Comparison of ENCODE assay signal across 9 mouse cellular contexts in the genomic region with DNA sequence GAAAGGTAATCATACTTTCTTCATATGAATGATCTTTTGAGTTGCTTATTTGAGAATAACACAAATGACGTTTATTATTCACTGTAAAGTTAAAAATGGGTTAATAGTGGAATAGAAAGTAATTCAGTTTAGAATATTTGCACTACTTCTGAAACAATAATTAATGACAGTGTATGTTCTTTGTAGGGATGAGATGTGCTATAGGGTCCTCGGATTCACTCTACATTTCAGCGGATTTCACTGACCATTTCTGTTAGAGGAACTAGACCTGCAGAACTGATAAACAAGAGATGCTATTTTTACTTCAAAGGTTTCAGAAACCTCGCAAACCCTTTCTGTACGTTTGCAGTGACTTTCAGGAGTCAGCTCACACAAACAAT. TPM values are rescaled to one million over a fixed set of nuclear protein-coding genes. Genes with fewer than 3 reads are reported as not detected.
DNase-seq lines count a peak whose midpoint lies in the region; ATAC-seq and TF ChIP-seq lines count a peak whose summit lies in the region.
"Had no signal": no experiment of that assay in that cellular context is flagged by ENCODE, and none has a peak within 500 bp of the region (broad histone marks: within the 10 kb centered on the region; RNA-seq: fewer than 3 reads in every experiment).

No protein-coding gene starts in this region.

- ATAC-seq in neural tube, embryonic 11.5 days (ENCODE audit: insufficient read depth, low FRiP score, low TSS enrichment), result no peak
- no peak for ATAC-seq in liver, embryonic 11.5 days (replicated peaks; ENCODE audit: low FRiP score)
- no peak for ATAC-seq in stomach, postnatal 0 days (ENCODE audit: low FRiP score, low TSS enrichment)

- no peak for TF ChIP-seq CTCF in gastrocnemius, adult 2 months (IDR thresholded peaks at IDR 0.05)
- TF ChIP-seq CTCF in stomach, postnatal 0 days (IDR thresholded peaks at IDR 0.05; ENCODE audit: low read depth), result no peak

- peak overlapping the region; percentile 75 for H3K4me3 ChIP-seq in gastrocnemius, adult 2 months
- peak overlapping the region; percentile 51 for H3K4me3 ChIP-seq in neural tube, embryonic 11.5 days (ENCODE audit: low read depth, low read length)
- peak overlapping the region; percentile 68 for H3K4me3 ChIP-seq in liver, embryonic 11.5 days (ENCODE audit: low read depth, low read length)
- H3K4me3 ChIP-seq in stomach, postnatal 0 days (ENCODE audit: low read depth, low read length), result peak overlapping the region; percentile 75

- H3K9ac ChIP-seq in neural tube, embryonic 11.5 days (ENCODE audit: low read length), result no peak overlapping the region; the same call in 1 of the 2 replicates
- no peak overlapping the region for H3K9ac ChIP-seq in liver, embryonic 11.5 days (ENCODE audit: low read depth, low read length)
- no peak overlapping the region for H3K9ac ChIP-seq in stomach, postnatal 0 days (ENCODE audit: low read length)

- no peaks in the 10 kb centered on the region for H3K9me3 ChIP-seq in neural tube, embryonic 11.5 days (ENCODE audit: control insufficient read depth, low read length)
- no peaks in the 10 kb centered on the region for H3K9me3 ChIP-seq in liver, embryonic 11.5 days (ENCODE audit: control insufficient read depth, low read length)
- no peaks in the 10 kb centered on the region for H3K9me3 ChIP-seq in stomach, postnatal 0 days (ENCODE audit: control insufficient read depth, low read length)

- peaks cover 71% of the 10 kb centered on the region for H3K27me3 ChIP-seq in neural tube, embryonic 11.5 days (ENCODE audit: control insufficient read depth, insufficient read depth, low read length)
- H3K27me3 ChIP-seq in liver, embryonic 11.5 days (replicated peaks; ENCODE audit: control insufficient read depth, insufficient read depth, low read length), result peaks cover 88% of the 10 kb centered on the region
- H3K27me3 ChIP-seq in stomach, postnatal 0 days (ENCODE audit: control insufficient read depth, insufficient read depth, low read length), result peaks cover 15% of the 10 kb centered on the region; the same call in 1 of the 2 replicates

- under 1% methylated on average over 5 of the region's 5 CpGs for whole genome bisulfite sequencing in neural tube, embryonic 11.5 days
- WGBS in liver, embryonic 11.5 days, result under 1% methylated on average over 5 of the region's 5 CpGs
- 3% methylated on average over 5 of the region's 5 CpGs for WGBS in stomach, postnatal 0 days

- peaks cover 2% of the 10 kb centered on the region; the same call in 1 of the 2 replicates for H3K4me1 ChIP-seq in neural tube, embryonic 11.5 days (ENCODE audit: control insufficient read depth, insufficient read depth, low read length)
- peaks cover 11% of the 10 kb centered on the region for H3K4me1 ChIP-seq in liver, embryonic 11.5 days (replicated peaks; ENCODE audit: control insufficient read depth, insufficient read depth, low read length)
- H3K4me1 ChIP-seq in stomach, postnatal 0 days (replicated peaks; ENCODE audit: control insufficient read depth, insufficient read depth), result peaks cover 5% of the 10 kb centered on the region

- intact Hi-C loops in gastrocnemius, adult 2 months (cut with DNase I), result loop anchor here (10.0 kb wide), 1 partner anchor 669 kb away; no protein-coding TSS in a partner anchor
- intact Hi-C loops in gastrocnemius, postnatal 36 days (cut with DNase I), result loop anchor here (2.0 to 10.0 kb wide), 2 partner anchors 17 to 299 kb away; partner anchors contain the start of genes Bmi1 and Dnajc1

- no peaks in the 10 kb centered on the region for H3K36me3 ChIP-seq in neural tube, embryonic 11.5 days (ENCODE audit: control insufficient read depth, insufficient read depth, low read length)
- H3K36me3 ChIP-seq in liver, embryonic 11.5 days (ENCODE audit: control insufficient read depth, insufficient read depth, low read length), result no peaks in the 10 kb centered on the region
- H3K36me3 ChIP-seq in stomach, postnatal 0 days (ENCODE audit: control insufficient read depth, insufficient read depth, low read length), result no peaks in the 10 kb centered on the region

- TF ChIP-seq EP300 in stomach, postnatal 0 days (optimal IDR thresholded peaks at IDR 0.05), result no peak

- peak overlapping the region; percentile 89 for H3K4me2 ChIP-seq in neural tube, embryonic 11.5 days (ENCODE audit: low read depth)
- peak overlapping the region; percentile 98 for H3K4me2 ChIP-seq in liver, embryonic 11.5 days
- H3K4me2 ChIP-seq in stomach, postnatal 0 days (replicated peaks; ENCODE audit: low read depth), result peak overlapping the region; percentile 97

- no peak for DNase-seq in gastrocnemius, adult 2 months
- no peak for DNase-seq in gastrocnemius, postnatal 36 days
- DNase-seq in neural tube, embryonic 11.5 days (ENCODE audit: low spot score), result no peak
- no peak for DNase-seq in neural tube, embryonic 10.5 days (ENCODE audit: extremely low spot score, low spot score)
- no peak for DNase-seq in liver, embryonic 11.5 days (ENCODE audit: low spot score)
- no peak for DNase-seq in stomach, postnatal 0 days (ENCODE audit: low spot score)
- DNase-seq in ovary, postnatal 10 days (ENCODE audit: low spot score), result no peak
- no peak for DNase-seq in layer of hippocampus, postnatal 14 days (ENCODE audit: low spot score in 2 of 2)

- H3K27ac ChIP-seq in gastrocnemius, adult 2 months, result peak overlapping the region; percentile 96
- H3K27ac ChIP-seq in neural tube, embryonic 11.5 days (ENCODE audit: low read depth, low read length), result no peak overlapping the region
- H3K27ac ChIP-seq in liver, embryonic 11.5 days (ENCODE audit: low read depth, low read length), result no peak overlapping the region
- H3K27ac ChIP-seq in stomach, postnatal 0 days (replicated peaks), result no peak overlapping the region

RNA-seq across cellular contexts. Expression of gene Spag6, which starts 0.4 kb away (rescaled TPM):
- 1 to 10 TPM; 1.2 to 1.5 TPM for total RNA-seq in gastrocnemius, adult 2 months (2021)
- total RNA-seq in gastrocnemius, postnatal 36 days (2021), result under 1 TPM; 0.77 to 0.84 TPM
- 0.21 and 0.37 TPM in 2 replicates for polyA plus RNA-seq in neural tube, embryonic 11.5 days (2014; fragmentation: Nextera tagmentation; extraction: Ambion mirVana)
- polyA plus RNA-seq in liver, embryonic 11.5 days (2014; fragmentation: Nextera tagmentation; extraction: Ambion mirVana), result not detected in 2 replicates
- 0.10 and 0.21 TPM in 2 replicates for polyA plus RNA-seq in stomach, postnatal 0 days (2015; fragmentation: Nextera tagmentation; extraction: Ambion mirVana)
- 1 to 10 TPM; 1.8 to 1.9 TPM for total RNA-seq in layer of hippocampus, postnatal 14 days (2021)
- total RNA-seq: monocyte, adult 5-6 weeks had no signal

RNA-seq across cellular contexts. Expression of gene Bmi1, which starts 16.7 kb away (rescaled TPM):
- total RNA-seq in gastrocnemius, adult 2 months (2021), result 10 to 100 TPM; 48.2 to 53.5 TPM
- 10 to 100 TPM; 37.2 to 37.6 TPM for total RNA-seq in gastrocnemius, postnatal 36 days (2021)
- 37.5 and 43.8 TPM in 2 replicates for polyA plus RNA-seq in neural tube, embryonic 11.5 days (2014; fragmentation: Nextera tagmentation; extraction: Ambion mirVana)
- 12.9 and 16.6 TPM in 2 replicates for polyA plus RNA-seq in liver, embryonic 11.5 days (2014; fragmentation: Nextera tagmentation; extraction: Ambion mirVana)
- 10.5 and 12.0 TPM in 2 replicates for polyA plus RNA-seq in stomach, postnatal 0 days (2015; fragmentation: Nextera tagmentation; extraction: Ambion mirVana)
- total RNA-seq in layer of hippocampus, postnatal 14 days (2021), result 10 to 100 TPM; 40.8 to 51.9 TPM

RNA-seq across cellular contexts. Expression of gene Commd3, which starts 21.3 kb away (rescaled TPM):
- total RNA-seq in gastrocnemius, adult 2 months (2021), result 100 to 1,000 TPM in 1 of 2 experiments, 10 to 100 TPM in 1; 83.3 to 100 TPM
- 10 to 100 TPM; 85.1 to 91.1 TPM for total RNA-seq in gastrocnemius, postnatal 36 days (2021)
- polyA plus RNA-seq in neural tube, embryonic 11.5 days (2014; fragmentation: Nextera tagmentation; extraction: Ambion mirVana), result 145 and 171 TPM in 2 replicates
- polyA plus RNA-seq in liver, embryonic 11.5 days (2014; fragmentation: Nextera tagmentation; extraction: Ambion mirVana), result 132 and 138 TPM in 2 replicates
- polyA plus RNA-seq in stomach, postnatal 0 days (2015; fragmentation: Nextera tagmentation; extraction: Ambion mirVana), result 169 and 178 TPM in 2 replicates
- total RNA-seq in layer of hippocampus, postnatal 14 days (2021), result 100 to 1,000 TPM; 116 to 117 TPM
